Mouse (Mus musculus) embryonic facial prominence, embryonic 15.5 days (tissue): ENCODE results near the gene 1700030K09Rik. TPM values are rescaled to one million over a fixed set of nuclear protein-coding genes. Genes with fewer than 3 reads are reported as not detected.

Experiments
- ATAC-seq: fragments of 200-750 bp; cut with Nextera tagmentation; 2 replicates; pipeline ENCODE4 v1.8.0; 2017; ENCODE audit warnings: low read depth, moderate TSS enrichment; ENCODE audit not compliant: insufficient number of reproducible peaks, low FRiP score, low TSS enrichment
- H3K27ac ChIP-seq: fragments of 300-500 bp; sonication (generic); replicated peaks from 2 replicates; pipeline ENCODE4 v1.5.1; 2015; ENCODE audit warnings: mild to moderate bottlenecking, inconsistent platforms
- H3K27me3 ChIP-seq: fragments of 300-500 bp; sonication (generic); 2 replicates; pipeline ENCODE4 v1.6.1; 2015; ENCODE audit warnings: inconsistent platforms
- H3K36me3 ChIP-seq: fragments of 300-500 bp; sonication (generic); 2 replicates; pipeline ENCODE4 v1.6.1; 2015; ENCODE audit warnings: mild to moderate bottlenecking, inconsistent platforms
- H3K4me1 ChIP-seq: fragments of 300-500 bp; sonication (generic); 2 replicates; pipeline ENCODE4 v1.6.1; 2015; ENCODE audit warnings: inconsistent platforms
- H3K4me2 ChIP-seq: fragments of 300-500 bp; sonication (generic); replicated peaks from 2 replicates; pipeline ENCODE4 v1.6.1; 2015; ENCODE audit warnings: mild to moderate bottlenecking, inconsistent platforms
- H3K4me3 ChIP-seq: fragments of 300-500 bp; sonication (generic); replicated peaks from 2 replicates; pipeline ENCODE4 v1.5.1; 2015; ENCODE audit warnings: mild to moderate bottlenecking, inconsistent platforms
- H3K9ac ChIP-seq: fragments of 300-500 bp; sonication (generic); 2 replicates; pipeline ENCODE4 v1.6.1; 2015; ENCODE audit warnings: inconsistent platforms
- H3K9me3 ChIP-seq: fragments of 300-500 bp; sonication (generic); replicated peaks from 2 replicates; pipeline ENCODE4 v1.6.1; 2016; ENCODE audit warnings: inconsistent platforms
- whole genome bisulfite sequencing: fragments of 180-500 bp; shearing (Covaris S2); methylation state at CpG from one replicate; pipeline ENCODE4 v1.1.7; 2015; 5-methylcytosine and 5-hydroxymethylcytosine counted together
- polyA plus RNA-seq: library from polyadenylated mRNA; unstranded; fragments of >200 nt; fragmentation: Nextera tagmentation; extraction: Ambion mirVana; gene quantifications from 2 replicates; pipeline ENCODE4 v1.2.1, GENCODE M21; 2015

The 1700030K09Rik gene
- polyA plus RNA-seq, 1 experiment from 2014 or later = 15.7 TPM

- WGBS = under 1% methylated on average over 56 of the region's 56 CpGs
Measured at GRCm38 (mm10) chr8:72492622-72493081, 49.0 kb downstream of the 1700030K09Rik start.

GRCm38 (mm10) chr8:72493381-72493780 is 49.7 kb downstream of the 1700030K09Rik start:
- WGBS = 8% methylated on average over 8 of the region's 8 CpGs
- H3K9ac ChIP-seq = peak overlapping the region; percentile 37
- H3K9me3 ChIP-seq = no peaks in the 10 kb centered on the region
- H3K4me3 ChIP-seq = peak overlapping the region; percentile 98
- H3K4me2 ChIP-seq = peak overlapping the region; percentile 68
- H3K36me3 ChIP-seq = peaks cover 36% of the 10 kb centered on the region
- no peak for ATAC-seq
- H3K27me3 ChIP-seq = no peaks in the 10 kb centered on the region
- H3K4me1 ChIP-seq = peaks cover 32% of the 10 kb centered on the region
- H3K27ac ChIP-seq = peak overlapping the region; percentile 69

More at GRCm38 (mm10) chr8:72492622-72493081, 49.0 kb downstream of the 1700030K09Rik start:
- H3K4me3 ChIP-seq = peak overlapping the region; percentile 98
- peaks cover 32% of the 10 kb centered on the region for H3K4me1 ChIP-seq
- H3K27me3 ChIP-seq = no peaks in the 10 kb centered on the region
- H3K27ac ChIP-seq = peak overlapping the region; percentile 81
- H3K4me2 ChIP-seq = peak overlapping the region; percentile 90
- H3K9ac ChIP-seq = peak overlapping the region; percentile 87
- H3K9me3 ChIP-seq = no peaks in the 10 kb centered on the region
- H3K36me3 ChIP-seq = peaks cover 44% of the 10 kb centered on the region
- peak; percentile 99 for ATAC-seq

- no peak for ATAC-seq
- H3K27ac ChIP-seq = no peak overlapping the region
- H3K4me2 ChIP-seq = no peak overlapping the region
- H3K9me3 ChIP-seq = no peaks in the 10 kb centered on the region
- no peak overlapping the region for H3K9ac ChIP-seq
- whole genome bisulfite sequencing = 86% methylated on average over 23 of the region's 23 CpGs
- H3K4me3 ChIP-seq = no peak overlapping the region
- peaks cover 29% of the 10 kb centered on the region for H3K36me3 ChIP-seq
- peaks cover 30% of the 10 kb centered on the region for H3K4me1 ChIP-seq
- H3K27me3 ChIP-seq = no peaks in the 10 kb centered on the region
Measured at GRCm38 (mm10) chr8:72495411-72496111, 51.9 kb downstream of the 1700030K09Rik start.

GRCm38 (mm10) chr8:72496217-72496616 is 52.5 kb downstream of the 1700030K09Rik start:
- 89% methylated on average over 19 of the region's 19 CpGs for WGBS

GRCm38 (mm10) chr8:72497911-72498310 is 54.2 kb downstream of the 1700030K09Rik start:
- H3K36me3 ChIP-seq = peaks cover 29% of the 10 kb centered on the region
- H3K4me2 ChIP-seq = no peak overlapping the region
- H3K4me3 ChIP-seq = no peak overlapping the region
- H3K27me3 ChIP-seq = no peaks in the 10 kb centered on the region
- no peak for ATAC-seq
- no peaks in the 10 kb centered on the region for H3K9me3 ChIP-seq
- H3K27ac ChIP-seq = no peak overlapping the region
- no peak overlapping the region for H3K9ac ChIP-seq
- 59% methylated on average over 1 of the region's 1 CpGs for WGBS
- H3K4me1 ChIP-seq = peaks cover 16% of the 10 kb centered on the region

More at GRCm38 (mm10) chr8:72496217-72496616, 52.5 kb downstream of the 1700030K09Rik start:
- Histone ChIP-seq H3K4me2 (no peak overlapping the region), H3K36me3 (peaks cover 29% of the 10 kb centered on the region), H3K9me3 (no peaks in the 10 kb centered on the region), H3K27me3 (no peaks in the 10 kb centered on the region), H3K27ac (no peak overlapping the region), H3K4me3 (no peak overlapping the region), H3K4me1 (peaks cover 24% of the 10 kb centered on the region), H3K9ac (no peak overlapping the region)
- ATAC-seq = no peak

- Histone ChIP-seq H3K4me2 (no peak overlapping the region), H3K27me3 (no peaks in the 10 kb centered on the region), H3K9ac (no peak overlapping the region), H3K4me3 (no peak overlapping the region), H3K36me3 (peaks cover 29% of the 10 kb centered on the region), H3K27ac (no peak overlapping the region), H3K4me1 (peaks cover 12% of the 10 kb centered on the region), H3K9me3 (no peaks in the 10 kb centered on the region)
- WGBS = 82% methylated on average over 4 of the region's 4 CpGs
- ATAC-seq = no peak
Measured at GRCm38 (mm10) chr8:72498527-72498926, 54.8 kb downstream of the 1700030K09Rik start.

GRCm38 (mm10) chr8:72499521-72500284 is 56.0 kb downstream of the 1700030K09Rik start:
- Histone ChIP-seq H3K4me2 (no peak overlapping the region), H3K27ac (no peak overlapping the region), H3K9ac (no peak overlapping the region), H3K4me1 (0 out of 2 replicates have a peak, but pooled peaks cover 5% of the 10 kb centered on the region), H3K9me3 (no peaks in the 10 kb centered on the region), H3K36me3 (peaks cover 32% of the 10 kb centered on the region), H3K27me3 (no peaks in the 10 kb centered on the region), H3K4me3 (no peak overlapping the region)
- ATAC-seq = no peak
- 83% methylated on average over 2 of the region's 2 CpGs for WGBS

GRCm38 (mm10) chr8:72500521-72500931 is 56.8 kb downstream of the 1700030K09Rik start:
- Histone ChIP-seq H3K4me1 (0 out of 2 replicates have a peak, but pooled peaks cover 5% of the 10 kb centered on the region), H3K4me3 (no peak overlapping the region), H3K9ac (no peak overlapping the region), H3K27ac (no peak overlapping the region), H3K36me3 (peaks cover 24% of the 10 kb centered on the region), H3K4me2 (no peak overlapping the region), H3K27me3 (no peaks in the 10 kb centered on the region), H3K9me3 (no peaks in the 10 kb centered on the region)
- no peak for ATAC-seq
- 96% methylated on average over 1 of the region's 1 CpGs for WGBS

- Histone ChIP-seq H3K36me3 (0 out of 2 replicates have a peak, but pooled peaks cover 5% of the 10 kb centered on the region), H3K4me1 (peaks cover 12% of the 10 kb centered on the region; the same call in 1 of the 2 replicates), H3K9ac (no peak overlapping the region), H3K27ac (no peak overlapping the region), H3K4me3 (no peak overlapping the region), H3K4me2 (no peak overlapping the region), H3K27me3 (no peaks in the 10 kb centered on the region), H3K9me3 (no peaks in the 10 kb centered on the region)
- ATAC-seq = no peak
Measured at GRCm38 (mm10) chr8:72504137-72504536, 60.5 kb downstream of the 1700030K09Rik start.

GRCm38 (mm10) chr8:72504637-72505314 is 61.1 kb downstream of the 1700030K09Rik start:
- H3K4me2 ChIP-seq = no peak overlapping the region
- 0 out of 2 replicates have a peak, but pooled peaks cover 5% of the 10 kb centered on the region for H3K36me3 ChIP-seq
- ATAC-seq = no peak

GRCm38 (mm10) chr8:72507505-72507904 is 63.8 kb downstream of the 1700030K09Rik start:
- no peak overlapping the region for H3K9ac ChIP-seq
- no peaks in the 10 kb centered on the region for H3K9me3 ChIP-seq
- ATAC-seq = no peak
- H3K36me3 ChIP-seq = 0 out of 2 replicates have a peak, but pooled peaks cover 5% of the 10 kb centered on the region
- no peaks in the 10 kb centered on the region for H3K27me3 ChIP-seq
- 68% methylated on average over 1 of the region's 1 CpGs for WGBS
- H3K4me2 ChIP-seq = no peak overlapping the region
- H3K4me3 ChIP-seq = no peak overlapping the region
- peaks cover 22% of the 10 kb centered on the region; the same call in 1 of the 2 replicates for H3K4me1 ChIP-seq
- no peak overlapping the region for H3K27ac ChIP-seq

More at GRCm38 (mm10) chr8:72504637-72505314, 61.1 kb downstream of the 1700030K09Rik start:
- H3K4me3 ChIP-seq = no peak overlapping the region
- H3K9me3 ChIP-seq = no peaks in the 10 kb centered on the region
- H3K27me3 ChIP-seq = no peaks in the 10 kb centered on the region
- H3K4me1 ChIP-seq = peaks cover 8% of the 10 kb centered on the region; the same call in 1 of the 2 replicates
- no peak overlapping the region for H3K27ac ChIP-seq
- H3K9ac ChIP-seq = no peak overlapping the region
